Mouse (Mus musculus): Measurements from ENCODE around the gene Esyt2. TPM values are rescaled to one million over a fixed set of nuclear protein-coding genes. Genes with fewer than 3 reads are reported as not detected.

The Esyt2 gene
- polyA plus RNA-seq, 1 experiment = 17.2 TPM

DNA sequence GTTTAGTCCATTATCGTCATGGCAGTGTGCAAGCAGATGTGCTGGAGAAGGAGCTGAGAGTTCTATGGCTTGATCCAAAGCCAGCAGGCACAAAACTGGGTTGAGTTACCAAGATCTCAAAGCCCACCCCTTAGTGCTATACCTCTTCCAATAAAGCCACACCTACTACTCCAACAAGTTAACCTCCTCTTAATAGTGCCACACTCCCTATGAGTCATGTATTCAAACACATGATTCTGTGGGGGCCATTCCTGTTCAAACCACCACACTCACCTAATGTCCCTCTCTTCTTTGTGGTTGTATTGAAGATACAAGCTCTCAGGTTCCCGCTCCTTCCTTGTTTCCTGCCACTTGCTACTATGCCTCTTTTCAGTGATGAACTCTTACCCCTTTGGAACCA is 18.9 kb downstream of the Esyt2 start:
- no peak for TF ChIP-seq CTCF (IDR thresholded peaks at IDR 0.05; ENCODE audit: extremely low read depth, insufficient read depth, low read length)
- no peak for TF ChIP-seq POLR2A (IDR thresholded peaks at IDR 0.05; ENCODE audit: extremely low read depth, insufficient read depth, low read length)
- Histone ChIP-seq H3K27ac (ENCODE audit: insufficient read depth, low read length) (no peak overlapping the region), H3K4me3 (ENCODE audit: insufficient read depth, low read length) (no peak overlapping the region), H3K4me1 (ENCODE audit: control insufficient read depth, insufficient read depth, low read length) (no peaks in the 10 kb centered on the region)

DNA sequence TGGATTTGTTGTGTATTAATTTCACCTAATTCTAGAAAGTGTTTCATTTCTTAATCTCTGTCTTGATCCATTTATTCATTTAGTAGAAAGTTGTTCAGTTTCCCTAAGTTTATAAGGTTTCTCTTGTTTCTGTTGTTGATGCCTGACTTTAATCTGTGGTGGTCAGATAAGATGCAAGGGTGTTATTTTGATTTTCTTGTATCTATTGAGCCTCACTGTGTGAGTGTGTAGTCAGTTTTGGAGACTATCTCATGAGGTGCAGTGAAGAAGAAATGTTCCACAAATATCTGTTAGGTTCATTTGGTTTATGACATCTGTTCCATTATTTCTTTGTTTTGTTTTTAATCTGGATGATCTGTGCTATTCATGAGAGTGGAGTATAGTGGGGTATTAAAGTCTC is 21.2 kb downstream of the Esyt2 start:
- Histone ChIP-seq H3K4me1 (ENCODE audit: control insufficient read depth, insufficient read depth, low read length) (no peaks in the 10 kb centered on the region), H3K4me3 (ENCODE audit: insufficient read depth, low read length) (no peak overlapping the region), H3K27ac (ENCODE audit: insufficient read depth, low read length) (no peak overlapping the region)
- TF ChIP-seq CTCF (IDR thresholded peaks at IDR 0.05; ENCODE audit: extremely low read depth, insufficient read depth, low read length) = no peak

DNA sequence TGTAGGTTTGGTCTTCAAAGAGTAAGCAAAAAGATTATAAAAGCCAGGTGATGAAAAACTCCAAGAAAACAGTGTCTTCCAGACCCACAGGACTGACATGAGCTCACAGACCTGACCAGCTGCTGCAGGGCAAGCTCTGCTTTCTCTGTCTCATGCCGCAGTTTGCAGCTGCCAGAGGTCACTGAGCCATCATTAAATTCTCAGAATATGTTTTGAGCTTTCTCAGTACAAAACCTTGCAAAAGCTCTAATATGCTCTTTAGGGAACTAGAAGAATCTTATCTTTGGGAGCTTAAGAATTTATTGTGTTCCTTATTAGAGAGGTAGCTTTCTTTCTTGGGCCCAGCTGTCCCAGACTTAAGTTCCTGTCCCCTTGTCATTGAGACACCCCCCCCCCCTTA is 25.0 kb downstream of the Esyt2 start:
- TF ChIP-seq CTCF (IDR thresholded peaks at IDR 0.05; ENCODE audit: extremely low read depth, insufficient read depth, low read length) (no peak), POLR2A (IDR thresholded peaks at IDR 0.05; ENCODE audit: extremely low read depth, insufficient read depth, low read length) (no peak)
- Histone ChIP-seq H3K4me3 (ENCODE audit: insufficient read depth, low read length) (no peak overlapping the region), H3K4me1 (ENCODE audit: control insufficient read depth, insufficient read depth, low read length) (no peaks in the 10 kb centered on the region; the same call in 1 of the 2 replicates), H3K27ac (ENCODE audit: insufficient read depth, low read length) (no peak overlapping the region)

DNA sequence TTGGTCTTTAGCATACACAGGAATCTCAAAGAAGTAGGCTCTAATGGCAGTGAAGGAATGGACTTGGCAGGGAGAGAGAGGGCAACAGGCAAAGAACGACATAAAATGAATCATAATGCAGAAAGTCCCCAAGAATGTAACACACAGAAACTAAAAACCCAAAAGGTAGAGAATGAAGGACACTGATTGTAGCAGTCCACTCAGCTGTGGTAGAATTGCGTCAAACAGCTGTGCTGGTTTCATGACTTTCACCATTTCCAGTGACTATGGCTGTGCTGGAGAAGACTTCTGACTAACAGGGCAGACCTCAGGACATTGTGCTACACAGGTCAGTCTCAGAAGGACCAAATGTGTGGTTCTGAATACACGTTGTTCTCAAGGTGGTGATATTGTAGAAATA is 26.9 kb downstream of the Esyt2 start:
- no peak overlapping the region for H3K27ac ChIP-seq (ENCODE audit: insufficient read depth, low read length)
- H3K4me1 ChIP-seq (ENCODE audit: control insufficient read depth, insufficient read depth, low read length) = peaks cover 1% of the 10 kb centered on the region; the same call in 1 of the 2 replicates

DNA sequence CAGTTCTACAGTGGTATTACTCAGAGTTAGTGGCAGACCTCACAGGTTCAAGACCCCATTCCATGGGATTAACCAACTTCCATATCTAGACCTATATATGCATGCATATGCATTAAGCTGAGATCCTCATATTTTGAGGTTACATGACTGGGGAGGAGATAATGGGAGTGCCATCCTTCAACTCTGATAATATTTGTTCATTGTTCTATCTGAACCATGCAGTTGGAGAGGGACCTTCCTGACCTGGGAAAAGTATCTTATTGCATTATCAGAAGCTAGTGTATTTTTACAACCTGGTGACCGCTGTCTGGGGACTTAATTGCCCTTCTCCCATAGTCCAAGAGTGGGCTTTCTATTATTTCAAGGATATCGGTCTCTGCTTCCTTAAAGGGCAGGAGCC is 27.6 kb downstream of the Esyt2 start:
- H3K4me1 ChIP-seq (ENCODE audit: control insufficient read depth, insufficient read depth, low read length) = peaks cover 1% of the 10 kb centered on the region; the same call in 1 of the 2 replicates
- TF ChIP-seq CTCF (IDR thresholded peaks at IDR 0.05; ENCODE audit: extremely low read depth, insufficient read depth, low read length) = no peak
- H3K4me3 ChIP-seq (ENCODE audit: insufficient read depth, low read length) = no peak overlapping the region
- no peak overlapping the region for H3K27ac ChIP-seq (ENCODE audit: insufficient read depth, low read length)

More for the DNA sequence above, 26.9 kb downstream of the Esyt2 start:
- TF ChIP-seq CTCF (IDR thresholded peaks at IDR 0.05; ENCODE audit: extremely low read depth, insufficient read depth, low read length) (no peak), POLR2A (IDR thresholded peaks at IDR 0.05; ENCODE audit: extremely low read depth, insufficient read depth, low read length) (no peak)
- no peak overlapping the region for H3K4me3 ChIP-seq (ENCODE audit: insufficient read depth, low read length)

DNA sequence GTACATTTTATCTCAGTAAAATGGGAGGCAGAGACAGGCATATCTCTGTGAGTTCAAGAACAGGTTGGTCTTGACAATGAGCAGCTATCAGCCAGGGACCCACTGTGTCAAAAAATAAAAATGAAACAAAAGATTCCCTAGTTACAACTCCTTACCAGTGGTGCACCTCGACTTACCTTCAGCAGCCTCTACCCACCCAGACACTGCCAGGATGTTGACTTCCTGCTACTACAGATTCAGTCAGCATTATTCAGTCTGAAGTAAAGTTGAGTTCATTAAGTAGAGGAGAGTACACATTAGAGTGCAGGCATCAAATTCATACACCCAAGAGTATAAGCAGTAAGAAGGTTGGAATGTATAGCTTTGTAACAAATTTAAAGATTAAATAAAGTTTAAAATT is 32.8 kb downstream of the Esyt2 start:
- H3K27ac ChIP-seq (ENCODE audit: insufficient read depth, low read length) = no peak overlapping the region
- no peak for TF ChIP-seq CTCF (IDR thresholded peaks at IDR 0.05; ENCODE audit: extremely low read depth, insufficient read depth, low read length)
- H3K4me1 ChIP-seq (ENCODE audit: control insufficient read depth, insufficient read depth, low read length) = peaks cover 1% of the 10 kb centered on the region; the same call in 1 of the 2 replicates
- no peak overlapping the region for H3K4me3 ChIP-seq (ENCODE audit: insufficient read depth, low read length)

DNA sequence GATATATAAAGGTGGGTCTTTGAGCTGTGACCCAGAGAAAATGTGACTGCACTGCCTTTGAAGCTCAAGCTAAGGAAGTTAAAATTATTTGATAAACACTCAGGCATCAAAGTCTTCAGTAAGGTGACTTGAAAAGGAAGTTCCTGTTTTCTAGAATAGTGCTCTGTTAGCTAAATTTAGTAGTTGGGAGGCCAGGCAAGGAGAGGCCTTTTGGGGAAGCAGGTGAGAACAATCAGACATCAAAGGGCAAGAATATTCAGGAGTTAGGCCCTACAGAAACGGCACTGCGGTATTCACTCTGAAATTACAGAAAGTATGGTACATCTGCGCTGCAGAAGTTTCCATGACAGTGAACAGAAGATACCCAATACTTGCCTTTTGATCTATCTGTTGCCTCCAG is 34.5 kb downstream of the Esyt2 start:
- Histone ChIP-seq H3K4me1 (ENCODE audit: control insufficient read depth, insufficient read depth, low read length) (peaks cover 1% of the 10 kb centered on the region; the same call in 1 of the 2 replicates), H3K4me3 (ENCODE audit: insufficient read depth, low read length) (no peak overlapping the region), H3K27ac (ENCODE audit: insufficient read depth, low read length) (peak overlapping the region; percentile 76; the same call in 1 of the 2 replicates)
- no peak for TF ChIP-seq CTCF (IDR thresholded peaks at IDR 0.05; ENCODE audit: extremely low read depth, insufficient read depth, low read length)
- no peak for TF ChIP-seq POLR2A (IDR thresholded peaks at IDR 0.05; ENCODE audit: extremely low read depth, insufficient read depth, low read length)

DNA sequence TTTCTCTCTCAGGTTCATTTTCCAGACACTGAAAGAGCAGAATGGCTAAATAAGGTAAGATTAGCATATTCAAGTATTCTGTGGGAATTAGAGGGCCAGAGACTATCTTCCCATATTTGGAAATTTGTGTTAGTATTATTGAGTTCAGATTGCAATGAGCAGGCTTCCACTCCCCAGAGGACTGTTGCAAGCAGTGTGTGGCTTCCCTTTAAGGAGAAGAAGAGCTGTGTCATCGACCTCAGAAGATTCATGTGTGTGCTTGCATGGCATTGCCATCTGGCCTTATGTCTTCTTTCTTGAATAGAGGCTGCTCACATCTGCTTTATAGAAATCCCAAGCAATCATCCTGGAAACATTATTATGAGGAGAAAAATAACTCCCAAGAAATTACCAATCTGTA is 36.8 kb downstream of the Esyt2 start:
- TF ChIP-seq POLR2A (IDR thresholded peaks at IDR 0.05; ENCODE audit: extremely low read depth, insufficient read depth, low read length) (no peak), CTCF (IDR thresholded peaks at IDR 0.05; ENCODE audit: extremely low read depth, insufficient read depth, low read length) (no peak)
- Histone ChIP-seq H3K4me3 (ENCODE audit: insufficient read depth, low read length) (no peak overlapping the region), H3K27ac (ENCODE audit: insufficient read depth, low read length) (no peak overlapping the region), H3K4me1 (ENCODE audit: control insufficient read depth, insufficient read depth, low read length) (no peaks in the 10 kb centered on the region)

DNA sequence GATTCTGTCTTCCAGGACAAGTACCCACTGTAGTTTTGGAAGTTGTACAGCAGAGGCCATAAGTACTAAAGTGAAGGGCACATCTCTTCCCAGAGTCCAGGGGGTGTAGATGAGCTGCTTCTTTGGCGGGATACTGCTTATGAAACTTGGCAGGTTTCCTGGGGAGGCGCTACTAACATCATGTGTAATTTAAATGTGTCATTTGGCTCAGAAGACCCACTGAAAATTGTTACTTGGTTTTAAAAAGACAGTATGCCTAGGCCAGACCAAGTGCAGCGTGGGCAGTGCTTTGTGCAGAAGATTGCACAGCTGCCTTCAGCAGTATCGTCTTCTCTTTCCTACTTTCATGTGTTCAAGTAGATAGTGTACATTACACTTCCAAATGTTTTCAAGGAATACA is 44.5 kb downstream of the Esyt2 start:
- no peak for TF ChIP-seq POLR2A (IDR thresholded peaks at IDR 0.05; ENCODE audit: extremely low read depth, insufficient read depth, low read length)
- TF ChIP-seq CTCF (IDR thresholded peaks at IDR 0.05; ENCODE audit: extremely low read depth, insufficient read depth, low read length) = no peak
- no peak overlapping the region for H3K4me3 ChIP-seq (ENCODE audit: insufficient read depth, low read length)
- H3K4me1 ChIP-seq (ENCODE audit: control insufficient read depth, insufficient read depth, low read length) = no peaks in the 10 kb centered on the region
- H3K27ac ChIP-seq (ENCODE audit: insufficient read depth, low read length) = no peak overlapping the region

DNA sequence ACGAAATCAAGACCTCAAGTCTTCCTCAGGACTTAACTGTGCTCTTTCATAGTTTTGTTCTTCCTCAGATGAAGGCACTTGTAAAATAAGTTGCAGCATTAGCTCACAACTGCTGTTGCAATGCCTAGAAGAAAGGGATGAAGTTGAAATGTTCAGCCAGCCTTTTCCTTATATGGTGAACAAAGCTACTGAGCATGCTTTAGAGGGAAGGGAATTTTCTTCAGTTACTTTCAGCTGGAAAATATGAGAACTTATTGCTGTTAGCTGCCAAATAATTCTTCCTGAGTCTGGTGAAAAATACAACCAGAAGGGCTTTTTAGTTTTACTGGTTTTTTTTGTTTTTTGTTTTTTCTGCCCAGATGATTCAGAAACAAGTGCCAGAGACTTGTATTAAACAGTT is 45.2 kb downstream of the Esyt2 start:
- H3K27ac ChIP-seq (ENCODE audit: insufficient read depth, low read length) = no peak overlapping the region
- no peak for TF ChIP-seq POLR2A (IDR thresholded peaks at IDR 0.05; ENCODE audit: extremely low read depth, insufficient read depth, low read length)
- TF ChIP-seq CTCF (IDR thresholded peaks at IDR 0.05; ENCODE audit: extremely low read depth, insufficient read depth, low read length) = no peak
- no peaks in the 10 kb centered on the region for H3K4me1 ChIP-seq (ENCODE audit: control insufficient read depth, insufficient read depth, low read length)
- no peak overlapping the region for H3K4me3 ChIP-seq (ENCODE audit: insufficient read depth, low read length)

DNA sequence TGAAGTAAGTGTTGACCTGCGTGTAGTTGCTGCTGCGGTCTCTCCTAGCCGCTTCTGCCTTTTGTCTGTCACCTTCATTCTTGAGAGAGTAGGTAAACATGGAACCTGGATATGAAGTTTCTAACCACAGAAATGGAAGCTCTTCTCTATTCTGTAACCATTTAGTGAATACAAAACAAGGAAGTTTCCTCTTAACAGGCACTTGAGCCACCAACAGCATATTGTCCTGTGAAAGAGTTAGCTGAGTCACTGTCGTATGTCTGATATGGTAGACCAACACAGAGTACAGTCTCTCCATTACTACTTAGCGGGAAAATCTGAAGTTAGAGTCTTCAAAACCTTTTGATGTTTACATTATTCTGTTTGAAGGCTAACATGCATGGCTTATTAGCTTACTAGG is 53.3 kb downstream of the Esyt2 start:
- TF ChIP-seq POLR2A (IDR thresholded peaks at IDR 0.05; ENCODE audit: extremely low read depth, insufficient read depth, low read length) (no peak), CTCF (IDR thresholded peaks at IDR 0.05; ENCODE audit: extremely low read depth, insufficient read depth, low read length) (no peak)
- H3K27ac ChIP-seq (ENCODE audit: insufficient read depth, low read length) = no peak overlapping the region
- H3K4me3 ChIP-seq (ENCODE audit: insufficient read depth, low read length) = no peak overlapping the region
- H3K4me1 ChIP-seq (ENCODE audit: control insufficient read depth, insufficient read depth, low read length) = no peaks in the 10 kb centered on the region

Measured in cortical plate, adult 2 months (tissue).